In the genomic region with DNA sequence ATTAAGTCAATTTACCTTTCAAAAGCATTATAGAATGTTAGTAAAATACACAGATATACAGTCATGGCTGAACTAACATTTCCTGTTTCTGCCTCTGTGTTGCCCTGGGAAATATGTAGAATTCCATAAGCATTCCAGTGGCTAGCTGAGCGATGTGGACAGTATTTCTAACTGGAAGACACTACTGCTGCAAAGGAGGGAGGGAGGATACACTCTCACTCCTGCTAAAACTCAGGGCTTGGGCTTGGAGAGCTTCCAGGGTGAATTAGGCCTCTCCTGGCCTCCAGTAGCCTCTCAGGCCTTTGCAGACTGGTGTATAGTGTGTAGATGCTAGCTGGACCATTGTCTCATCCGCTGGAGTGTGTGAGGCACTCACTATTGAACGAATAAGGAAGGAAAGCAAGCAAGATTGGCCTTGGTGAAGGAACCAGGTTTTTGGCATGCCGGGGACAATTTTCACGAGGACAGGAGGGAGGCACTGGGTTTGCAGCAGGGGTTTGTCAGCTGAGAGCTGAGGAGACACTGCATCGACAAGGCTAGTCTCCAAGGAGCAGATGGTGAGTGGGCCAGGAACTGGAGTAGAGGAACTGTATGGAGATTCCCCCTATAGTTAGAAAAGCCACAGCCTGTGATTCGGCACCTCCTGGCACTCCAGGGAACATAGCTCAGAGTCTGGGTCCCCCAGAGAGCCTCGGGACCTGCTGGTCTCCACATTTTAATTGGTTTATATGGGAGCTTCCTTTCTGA, we compare ENCODE assay signal across 15 mouse cellular contexts. TPM values are rescaled to one million over a fixed set of nuclear protein-coding genes. Genes with fewer than 3 reads are reported as not detected.
DNase-seq lines count a peak whose midpoint lies in the region; ATAC-seq lines count a peak whose summit lies in the region.
"Had no signal": no experiment of that assay in that cellular context is flagged by ENCODE, and none has a peak within 500 bp of the region (broad histone marks: within the 10 kb centered on the region; RNA-seq: fewer than 3 reads in every experiment).

No protein-coding gene starts in this region.

- no peak overlapping the region for H3K4me3 ChIP-seq in forebrain, embryonic 11.5 days (ENCODE audit: low read depth, low read length)
- H3K4me3 ChIP-seq: forebrain, embryonic 13.5 days; hindbrain, embryonic 13.5 days; myocyte had no signal

- H3K9ac ChIP-seq in forebrain, embryonic 11.5 days (ENCODE audit: low read length), result no peak overlapping the region
- H3K9ac ChIP-seq: forebrain, embryonic 13.5 days; hindbrain, embryonic 13.5 days had no signal

- H3K27ac ChIP-seq in forebrain, embryonic 11.5 days (ENCODE audit: low read depth, low read length), result no peak overlapping the region
- H3K27ac ChIP-seq: forebrain, embryonic 13.5 days; hindbrain, embryonic 13.5 days had no signal

- no peaks in the 10 kb centered on the region; the same call in 1 of the 2 replicates for H3K4me1 ChIP-seq in forebrain, embryonic 11.5 days (replicated peaks; ENCODE audit: control insufficient read depth, insufficient read depth, low read length)

- peaks cover 21% of the 10 kb centered on the region for H3K27me3 ChIP-seq in forebrain, embryonic 11.5 days (ENCODE audit: control insufficient read depth, insufficient read depth, low read length)

- no peaks in the 10 kb centered on the region for H3K9me3 ChIP-seq in forebrain, embryonic 11.5 days (ENCODE audit: control insufficient read depth, low read length)
- H3K9me3 ChIP-seq: forebrain, embryonic 13.5 days; hindbrain, embryonic 13.5 days had no signal

- intact Hi-C loops in left cerebral cortex, postnatal 14 days (cut with DNase I), result loop anchor here (5.0 kb wide), 1 partner anchor 38 kb away; no protein-coding TSS in a partner anchor

- H3K4me2 ChIP-seq in forebrain, embryonic 11.5 days (ENCODE audit: low read depth, low read length, severe bottlenecking), result no peak overlapping the region
- H3K4me2 ChIP-seq: forebrain, embryonic 13.5 days; hindbrain, embryonic 13.5 days; liver, embryonic 11.5 days had no signal

- peak; percentile 62; the same call in 1 of the 2 replicates for ATAC-seq in cerebellum, adult (ENCODE audit: insufficient number of reproducible peaks, low FRiP score, low TSS enrichment)
- no peak for ATAC-seq in forebrain, embryonic 11.5 days (replicated peaks; ENCODE audit: low FRiP score)
- no peak for ATAC-seq in erythroblast, adult 5-6 weeks (replicated peaks; ENCODE audit: low FRiP score, poor library complexity, severe bottlenecking)
- ATAC-seq: forebrain, embryonic 13.5 days had no signal

- WGBS in forebrain, embryonic 11.5 days, result 83% methylated on average over 8 of the region's 8 CpGs

- DNase-seq in cerebellum, adult 8-10 months, result no peak
- DNase-seq in brain, adult 2 months (ENCODE audit: low read depth, low spot score), result peak; percentile 95
- DNase-seq in frontal cortex, postnatal 36 days (ENCODE audit: low spot score in 2 of 2), result peak; percentile 84 to 88
- peak; percentile 73 to 83 for DNase-seq in left cerebral cortex, postnatal 14 days (ENCODE audit: low spot score in 2 of 2)
- DNase-seq in forebrain, embryonic 11.5 days (ENCODE audit: low spot score), result no peak
- DNase-seq in urinary bladder, adult 18-20 months (ENCODE audit: low spot score in 2 of 2), result no peak

- H3K36me3 ChIP-seq in forebrain, embryonic 11.5 days (ENCODE audit: control insufficient read depth, insufficient read depth, low read length), result no peaks in the 10 kb centered on the region
- H3K36me3 ChIP-seq: hindbrain, embryonic 13.5 days had no signal

RNA-seq across cellular contexts. Expression of a gene that starts 3.9 kb away (rescaled TPM):
- total RNA-seq in left cerebral cortex, postnatal 14 days (2021), result 10 to 100 TPM; 10.9 to 11.2 TPM
- polyA plus RNA-seq in forebrain, embryonic 11.5 days (2014; fragmentation: Nextera tagmentation; extraction: Ambion mirVana), result not detected in 2 replicates
- not detected in 2 replicates for total RNA-seq in erythroblast, adult 5-6 weeks (2015; ENCODE audit: low replicate concordance)
- total RNA-seq in erythroblast, adult 5-6 weeks (2017; ENCODE audit: low replicate concordance), result not detected in 2 replicates
- polyA plus RNA-seq: forebrain, embryonic 13.5 days; liver, embryonic 11.5 days; myocyte had no signal

RNA-seq across cellular contexts. Expression of a gene that starts 7.7 kb away (rescaled TPM):
- not detected for total RNA-seq in left cerebral cortex, postnatal 14 days (2021)
- polyA plus RNA-seq in forebrain, embryonic 11.5 days (2014; fragmentation: Nextera tagmentation; extraction: Ambion mirVana), result not detected in 2 replicates
- total RNA-seq in erythroblast, adult 5-6 weeks (2015; ENCODE audit: low replicate concordance), result not detected in 2 replicates
- not detected in 2 replicates for total RNA-seq in erythroblast, adult 5-6 weeks (2017; ENCODE audit: low replicate concordance)
- total RNA-seq: ES-E14 had no signal
- polyA plus RNA-seq: forebrain, embryonic 13.5 days; hindbrain, embryonic 13.5 days; kidney, embryonic 16.5 days; liver, embryonic 11.5 days; myocyte had no signal

RNA-seq across cellular contexts. Expression of a gene that starts 15.6 kb away (rescaled TPM):
- total RNA-seq in left cerebral cortex, postnatal 14 days (2021), result not detected
- polyA plus RNA-seq in forebrain, embryonic 11.5 days (2014; fragmentation: Nextera tagmentation; extraction: Ambion mirVana), result not detected in 2 replicates
- not detected in 2 replicates for total RNA-seq in erythroblast, adult 5-6 weeks (2015; ENCODE audit: low replicate concordance)
- total RNA-seq in erythroblast, adult 5-6 weeks (2017; ENCODE audit: low replicate concordance), result not detected in 2 replicates
- total RNA-seq: ES-E14 had no signal
- polyA plus RNA-seq: forebrain, embryonic 13.5 days; hindbrain, embryonic 13.5 days; kidney, embryonic 16.5 days; liver, embryonic 11.5 days; myocyte; stomach, embryonic 16.5 days had no signal

RNA-seq across cellular contexts. Expression of a gene that starts 25.1 kb away (rescaled TPM):
- total RNA-seq in left cerebral cortex, postnatal 14 days (2021), result not detected
- polyA plus RNA-seq in forebrain, embryonic 11.5 days (2014; fragmentation: Nextera tagmentation; extraction: Ambion mirVana), result not detected in 2 replicates
- not detected in 2 replicates for total RNA-seq in erythroblast, adult 5-6 weeks (2015; ENCODE audit: low replicate concordance)
- total RNA-seq in erythroblast, adult 5-6 weeks (2017; ENCODE audit: low replicate concordance), result not detected in 2 replicates
- polyA plus RNA-seq: forebrain, embryonic 13.5 days; hindbrain, embryonic 13.5 days; kidney, embryonic 16.5 days; liver, embryonic 11.5 days; myocyte; stomach, embryonic 16.5 days had no signal

RNA-seq across cellular contexts. Expression of a gene that starts 46.6 kb away (rescaled TPM):
- total RNA-seq in left cerebral cortex, postnatal 14 days (2021), result not detected
- not detected in 2 replicates for polyA plus RNA-seq in forebrain, embryonic 11.5 days (2014; fragmentation: Nextera tagmentation; extraction: Ambion mirVana)
- not detected in 2 replicates for total RNA-seq in erythroblast, adult 5-6 weeks (2015; ENCODE audit: low replicate concordance)
- total RNA-seq in erythroblast, adult 5-6 weeks (2017; ENCODE audit: low replicate concordance), result not detected in 2 replicates
- total RNA-seq: ES-E14 had no signal
- polyA plus RNA-seq: forebrain, embryonic 13.5 days; hindbrain, embryonic 13.5 days; liver, embryonic 11.5 days; myocyte had no signal

Comparison
In these comparisons a context has a peak if more than half of its experiments do, and no peak if none do; other contexts are left out.
1. DNase-seq: peak in brain, adult 2 months (single experiment), frontal cortex, postnatal 36 days (2 of 2) and left cerebral cortex, postnatal 14 days (2 of 2); none in cerebellum, adult 8-10 months (single experiment), forebrain, embryonic 11.5 days (single experiment) and urinary bladder, adult 18-20 months (0 of 2).
2. RNA of a gene that starts 3.9 kb away (total RNA-seq): 10.9 to 11.2 TPM in left cerebral cortex, postnatal 14 days; not detected in erythroblast, adult 5-6 weeks; every median in the first group is over 10 times any median in the second.